Mouse (Mus musculus): ENCODE data around the gene Gm6760. TPM values are rescaled to one million over a fixed set of nuclear protein-coding genes. Genes with fewer than 3 reads are reported as not detected.

Gene Gm6760
- not detected in 2 replicates for polyA plus RNA-seq (2015; fragmentation: Nextera tagmentation; extraction: Ambion mirVana)

DNA sequence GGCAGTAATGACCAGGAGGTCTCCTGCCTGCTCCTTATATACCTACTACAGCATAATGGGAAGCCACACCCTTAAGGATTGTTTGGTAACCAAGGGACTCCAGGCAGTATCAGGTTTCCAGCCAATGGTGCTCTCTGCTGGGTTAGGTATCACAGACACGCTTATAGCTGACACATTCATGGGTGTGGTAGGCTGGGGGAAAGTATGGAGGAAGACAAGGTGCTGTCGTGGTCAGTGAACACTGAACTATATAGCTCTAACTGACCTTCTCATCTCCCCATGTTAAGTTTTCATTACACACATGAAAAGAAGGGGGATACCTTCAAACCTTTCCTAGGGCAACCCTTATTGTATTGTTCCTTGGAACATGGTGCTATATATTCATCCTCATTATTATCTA is at the start of gene Gm6760:
Gm6760 (minus strand) TSS at position 101 of the 400 bp plus-strand sequence.
- 62% methylated on average over 2 of the region's 2 CpGs for WGBS (ENCODE audit: insufficient replicate concordance)
- Histone ChIP-seq H3K36me3 (replicated peaks; ENCODE audit: insufficient read depth, low read length) (no peaks in the 10 kb centered on the region), H3K4me1 (ENCODE audit: insufficient read depth) (no peaks in the 10 kb centered on the region), H3K9me3 (ENCODE audit: low read length) (no peaks in the 10 kb centered on the region), H3K4me3 (ENCODE audit: low read depth, low read length) (no peak within 1 kb of the TSS), H3K4me2 (ENCODE audit: low read depth, low read length) (no peak within 1 kb of the TSS), H3K9ac (replicated peaks) (no peak within 1 kb of the TSS), H3K27ac (ENCODE audit: low read depth) (no peak within 1 kb of the TSS), H3K27me3 (ENCODE audit: insufficient read depth, low read length) (no peaks in the 10 kb centered on the region)
- DNase-seq (no peak), ATAC-seq (no peak)
- TF ChIP-seq EP300 (IDR thresholded peaks at IDR 0.05; ENCODE audit: low read depth) (no peak), CTCF (IDR thresholded peaks at IDR 0.05; ENCODE audit: low read depth) (no peak)

GRCm38 (mm10) chrX:64181246-64181645 is 29.2 kb upstream of the Gm6760 start:
- no peaks in the 10 kb centered on the region for H3K36me3 ChIP-seq (replicated peaks; ENCODE audit: insufficient read depth, low read length)
- DNase-seq (no peak), ATAC-seq (no peak)
- no peak overlapping the region for H3K9ac ChIP-seq (replicated peaks)
- H3K27ac ChIP-seq (ENCODE audit: low read depth) = no peak overlapping the region
- no peaks in the 10 kb centered on the region for H3K9me3 ChIP-seq (ENCODE audit: low read length)
- H3K27me3 ChIP-seq (ENCODE audit: insufficient read depth, low read length) = no peaks in the 10 kb centered on the region
- TF ChIP-seq CTCF (IDR thresholded peaks at IDR 0.05; ENCODE audit: low read depth) = no peak
- TF ChIP-seq EP300 (IDR thresholded peaks at IDR 0.05; ENCODE audit: low read depth) = no peak
- no peak overlapping the region for H3K4me3 ChIP-seq (ENCODE audit: low read depth, low read length)
- no peak overlapping the region for H3K4me2 ChIP-seq (ENCODE audit: low read depth, low read length)
- no peaks in the 10 kb centered on the region for H3K4me1 ChIP-seq (ENCODE audit: insufficient read depth)

GRCm38 (mm10) chrX:64173248-64173647 is 21.2 kb upstream of the Gm6760 start, which contains the start of gene 3830417A13Rik:
Gene 3830417A13Rik (plus strand): TSS chrX:64173548.
- Histone ChIP-seq H3K4me2 (ENCODE audit: low read depth, low read length) (no peak within 1 kb of the TSS), H3K27me3 (ENCODE audit: insufficient read depth, low read length) (no peaks in the 10 kb centered on the region), H3K9ac (replicated peaks) (no peak within 1 kb of the TSS), H3K27ac (ENCODE audit: low read depth) (no peak within 1 kb of the TSS), H3K4me3 (ENCODE audit: low read depth, low read length) (no peak within 1 kb of the TSS), H3K9me3 (ENCODE audit: low read length) (no peaks in the 10 kb centered on the region), H3K4me1 (ENCODE audit: insufficient read depth) (no peaks in the 10 kb centered on the region), H3K36me3 (replicated peaks; ENCODE audit: insufficient read depth, low read length) (no peaks in the 10 kb centered on the region)
- DNase-seq (no peak), ATAC-seq (no peak)
- no peak for TF ChIP-seq EP300 (IDR thresholded peaks at IDR 0.05; ENCODE audit: low read depth)
- TF ChIP-seq CTCF (IDR thresholded peaks at IDR 0.05; ENCODE audit: low read depth) = no peak
- WGBS (ENCODE audit: insufficient replicate concordance) = 77% methylated on average over 11 of the region's 11 CpGs

Other genes starting within 250 kb of the Gm6760 start
- not detected in 2 replicates for gene 3830417A13Rik, start 21.4 kb upstream of the Gm6760 start, polyA plus RNA-seq (2015; fragmentation: Nextera tagmentation; extraction: Ambion mirVana)
- 0.02 and 0.05 TPM in 2 replicates for gene Slitrk4, start 124.8 kb upstream of the Gm6760 start, polyA plus RNA-seq (2015; fragmentation: Nextera tagmentation; extraction: Ambion mirVana)